In the genomic region with DNA sequence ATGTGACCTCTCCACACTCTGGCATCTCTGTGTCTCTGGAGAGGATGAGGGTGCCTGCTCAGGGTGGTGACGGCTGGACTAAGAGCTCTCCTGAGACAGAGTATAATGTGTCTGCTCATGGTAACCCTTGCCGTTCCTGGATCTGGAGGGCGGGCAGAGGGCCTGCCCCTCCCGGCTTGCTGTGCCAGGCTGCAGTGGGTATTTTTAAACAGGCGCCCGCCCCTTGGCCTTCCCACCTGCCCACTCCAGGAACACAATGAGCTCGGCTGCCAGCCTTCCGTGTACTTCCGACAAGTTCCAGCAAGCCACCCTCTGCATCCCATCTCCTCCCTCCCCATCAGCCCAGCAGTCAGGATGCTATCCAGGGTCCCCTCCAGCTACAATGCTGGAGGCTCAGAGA, we compare ENCODE assay signal across 8 mouse cellular contexts. TPM values are rescaled to one million over a fixed set of nuclear protein-coding genes. Genes with fewer than 3 reads are reported as not detected.
DNase-seq lines count a peak whose midpoint lies in the region; ATAC-seq and TF ChIP-seq lines count a peak whose summit lies in the region.
"Had no signal": no experiment of that assay in that cellular context is flagged by ENCODE, and none has a peak within 500 bp of the region (broad histone marks: within the 10 kb centered on the region; RNA-seq: fewer than 3 reads in every experiment).

No protein-coding gene starts in this region.

- peak overlapping the region; percentile 7; the same call in 1 of the 2 replicates for H3K9ac ChIP-seq in lung, embryonic 14.5 days
- no peak overlapping the region for H3K9ac ChIP-seq in embryonic facial prominence, embryonic 15.5 days
- H3K9ac ChIP-seq in neural tube, embryonic 11.5 days (ENCODE audit: low read length) = no peak overlapping the region

- no peaks in the 10 kb centered on the region for H3K27me3 ChIP-seq in lung, embryonic 14.5 days (ENCODE audit: insufficient read depth, low read length)
- H3K27me3 ChIP-seq in embryonic facial prominence, embryonic 15.5 days = no peaks in the 10 kb centered on the region
- no peaks in the 10 kb centered on the region for H3K27me3 ChIP-seq in neural tube, embryonic 11.5 days (ENCODE audit: control insufficient read depth, insufficient read depth, low read length)
- no peaks in the 10 kb centered on the region for H3K27me3 ChIP-seq in cerebellum, adult 2 months (ENCODE audit: control insufficient read depth, insufficient read depth, low read length)

- peak overlapping the region; percentile 70; the same call in 1 of the 2 replicates for H3K27ac ChIP-seq in lung, embryonic 14.5 days (ENCODE audit: low read depth)
- peak overlapping the region; percentile 11; the same call in 1 of the 2 replicates for H3K27ac ChIP-seq in embryonic facial prominence, embryonic 15.5 days (replicated peaks)
- H3K27ac ChIP-seq in neural tube, embryonic 11.5 days (ENCODE audit: low read depth, low read length) = peak overlapping the region; percentile 35; the same call in 1 of the 2 replicates
- no peak overlapping the region for H3K27ac ChIP-seq in cerebellum, adult 2 months (ENCODE audit: insufficient read depth, low read length)

- H3K4me1 ChIP-seq in lung, embryonic 14.5 days (ENCODE audit: insufficient read depth) = peaks cover 32% of the 10 kb centered on the region
- peaks cover 88% of the 10 kb centered on the region for H3K4me1 ChIP-seq in embryonic facial prominence, embryonic 15.5 days
- peaks cover 21% of the 10 kb centered on the region for H3K4me1 ChIP-seq in neural tube, embryonic 11.5 days (ENCODE audit: control insufficient read depth, insufficient read depth, low read length)
- no peaks in the 10 kb centered on the region for H3K4me1 ChIP-seq in cerebellum, adult 2 months (ENCODE audit: control insufficient read depth, insufficient read depth, low read length)

- no peak for DNase-seq in lung, embryonic 14.5 days
- DNase-seq in lung, postnatal 14 days = no peak
- DNase-seq in heart, postnatal 4 days = peak; percentile 50
- DNase-seq in neural tube, embryonic 11.5 days (ENCODE audit: low spot score) = no peak
- no peak for DNase-seq in cerebellum, adult 2 months
- no peak for DNase-seq in layer of hippocampus, adult 9-10 months (ENCODE audit: low spot score)

- no peak for TF ChIP-seq CTCF in lung, embryonic 14.5 days (IDR thresholded peaks at IDR 0.05; ENCODE audit: low read depth)
- no peak for TF ChIP-seq CTCF in cerebellum, adult 2 months (IDR thresholded peaks at IDR 0.05; ENCODE audit: borderline replicate concordance, insufficient read depth, low read depth, low read length)

- ATAC-seq in lung, embryonic 14.5 days (ENCODE audit: insufficient read depth) = no peak
- no peak for ATAC-seq in embryonic facial prominence, embryonic 15.5 days (ENCODE audit: insufficient number of reproducible peaks, low FRiP score, low TSS enrichment, low read depth)
- no peak for ATAC-seq in neural tube, embryonic 11.5 days (ENCODE audit: insufficient read depth, low FRiP score, low TSS enrichment)

- TF ChIP-seq POLR2A in cerebellum, adult 2 months (IDR thresholded peaks at IDR 0.05; ENCODE audit: borderline replicate concordance, insufficient read depth, low read length) = no peak

- WGBS in lung, embryonic 14.5 days = 26% methylated on average over 9 of the region's 9 CpGs
- 35% methylated on average over 9 of the region's 9 CpGs for WGBS in embryonic facial prominence, embryonic 15.5 days
- WGBS in neural tube, embryonic 11.5 days = 48% methylated on average over 9 of the region's 9 CpGs
- 36% methylated on average over 9 of the region's 9 CpGs for WGBS in cerebellum, adult 2 months

- H3K36me3 ChIP-seq in lung, embryonic 14.5 days (ENCODE audit: insufficient read depth) = peaks cover 44% of the 10 kb centered on the region
- H3K36me3 ChIP-seq in embryonic facial prominence, embryonic 15.5 days = peaks cover 14% of the 10 kb centered on the region; the same call in 1 of the 2 replicates
- peaks cover 9% of the 10 kb centered on the region; the same call in 1 of the 2 replicates for H3K36me3 ChIP-seq in neural tube, embryonic 11.5 days (ENCODE audit: control insufficient read depth, insufficient read depth, low read length)

- peak overlapping the region; percentile 34 for H3K4me2 ChIP-seq in lung, embryonic 14.5 days
- H3K4me2 ChIP-seq in embryonic facial prominence, embryonic 15.5 days (replicated peaks) = no peak overlapping the region
- H3K4me2 ChIP-seq in neural tube, embryonic 11.5 days (ENCODE audit: low read depth) = no peak overlapping the region

- no peaks in the 10 kb centered on the region for H3K9me3 ChIP-seq in lung, embryonic 14.5 days (ENCODE audit: low read depth, low read length)
- no peaks in the 10 kb centered on the region for H3K9me3 ChIP-seq in embryonic facial prominence, embryonic 15.5 days (replicated peaks)
- H3K9me3 ChIP-seq in neural tube, embryonic 11.5 days (ENCODE audit: control insufficient read depth, low read length) = no peaks in the 10 kb centered on the region

- H3K4me3 ChIP-seq in lung, embryonic 14.5 days (ENCODE audit: low read depth, low read length) = no peak overlapping the region
- no peak overlapping the region for H3K4me3 ChIP-seq in embryonic facial prominence, embryonic 15.5 days (replicated peaks)
- H3K4me3 ChIP-seq in neural tube, embryonic 11.5 days (ENCODE audit: low read depth, low read length) = no peak overlapping the region
- no peak overlapping the region for H3K4me3 ChIP-seq in cerebellum, adult 2 months (replicated peaks; ENCODE audit: insufficient read depth, low read depth, low read length)

RNA-seq across cellular contexts. Expression of gene Arhgef17, which starts 20.1 kb away (rescaled TPM):
- 18.5 and 22.5 TPM in 2 replicates for polyA plus RNA-seq in lung, embryonic 14.5 days (2014; fragmentation: Nextera tagmentation; extraction: Ambion mirVana)
- polyA plus RNA-seq in embryonic facial prominence, embryonic 15.5 days (2015; fragmentation: Nextera tagmentation; extraction: Ambion mirVana) = 8.7 and 10.5 TPM in 2 replicates
- 10 to 100 TPM; 37.0 to 38.4 TPM for total RNA-seq in heart, postnatal 4 days (2021)
- 9.7 and 10.7 TPM in 2 replicates for polyA plus RNA-seq in neural tube, embryonic 11.5 days (2014; fragmentation: Nextera tagmentation; extraction: Ambion mirVana)
- polyA plus RNA-seq in cerebellum, adult 2 months (2012; rRNA removed) = 70.0 and 71.4 TPM in 2 replicates
- total RNA-seq: neutrophil, adult 5-6 weeks had no signal

RNA-seq across cellular contexts. Expression of gene Relt, which starts 48.5 kb away (rescaled TPM):
- polyA plus RNA-seq in lung, embryonic 14.5 days (2014; fragmentation: Nextera tagmentation; extraction: Ambion mirVana) = 3.8 and 4.1 TPM in 2 replicates
- 3.5 and 4.2 TPM in 2 replicates for polyA plus RNA-seq in embryonic facial prominence, embryonic 15.5 days (2015; fragmentation: Nextera tagmentation; extraction: Ambion mirVana)
- total RNA-seq in heart, postnatal 4 days (2021) = 1 to 10 TPM; 5.6 to 6.4 TPM
- 2.6 and 3.9 TPM in 2 replicates for polyA plus RNA-seq in neural tube, embryonic 11.5 days (2014; fragmentation: Nextera tagmentation; extraction: Ambion mirVana)
- polyA plus RNA-seq in cerebellum, adult 2 months (2012; rRNA removed) = 24.8 and 29.2 TPM in 2 replicates
